Mouse (Mus musculus) limb, embryonic 14.5 days (tissue): ENCODE measurements around the gene Txndc9. TPM values are rescaled to one million over a fixed set of nuclear protein-coding genes. Genes with fewer than 3 reads are reported as not detected.

Experiments
- ATAC-seq: fragments of 200-750 bp; cut with Nextera tagmentation; 2 replicates; pipeline ENCODE4 v1.8.0; 2017; ENCODE audit warnings: low read depth, moderate number of reproducible peaks, moderate TSS enrichment; ENCODE audit not compliant: low FRiP score
- DNase-seq: peaks from one replicate; pipeline ENCODE4 v3.0.0-alpha.2; 2015; ENCODE audit warnings: low spot score
- H3K27ac ChIP-seq: fragments of 300-500 bp; sonication (generic); replicated peaks from 2 replicates; pipeline ENCODE4 v1.5.1; 2014; ENCODE audit warnings: low read depth, mild to moderate bottlenecking, low read length, moderate library complexity, mixed read lengths
- H3K27me3 ChIP-seq: fragments of 300-500 bp; sonication (generic); 2 replicates; pipeline ENCODE4 v1.6.1; 2014; ENCODE audit warnings: low read length, mixed read lengths; ENCODE audit not compliant: control insufficient read depth, insufficient read depth
- H3K36me3 ChIP-seq: fragments of 300-500 bp; sonication (generic); 2 replicates; pipeline ENCODE4 v1.6.1; 2014; ENCODE audit warnings: mild to moderate bottlenecking, low read length, moderate library complexity, mixed read lengths; ENCODE audit not compliant: control insufficient read depth, insufficient read depth
- H3K4me1 ChIP-seq: fragments of 300-500 bp; sonication (generic); 2 replicates; pipeline ENCODE4 v1.6.1; 2014; ENCODE audit warnings: antibody characterized with exemption, low read length, mixed read lengths; ENCODE audit not compliant: control insufficient read depth, insufficient read depth
- H3K4me2 ChIP-seq: fragments of 300-500 bp; sonication (generic); replicated peaks from 2 replicates; pipeline ENCODE4 v1.6.1; 2014; ENCODE audit warnings: low read depth, mild to moderate bottlenecking, low read length, moderate library complexity; ENCODE audit not compliant: severe bottlenecking
- H3K4me3 ChIP-seq: fragments of 300-500 bp; sonication (generic); replicated peaks from 2 replicates; pipeline ENCODE4 v1.5.1; 2014; ENCODE audit warnings: low read length
- H3K9ac ChIP-seq: fragments of 300-500 bp; sonication (generic); 2 replicates; pipeline ENCODE4 v1.6.1; 2014; ENCODE audit warnings: mild to moderate bottlenecking, low read depth, low read length, moderate library complexity; ENCODE audit not compliant: severe bottlenecking
- H3K9me3 ChIP-seq: fragments of 300-500 bp; sonication (generic); 2 replicates; pipeline ENCODE4 v1.6.1; 2016; ENCODE audit warnings: low read length; ENCODE audit not compliant: control insufficient read depth
- POLR2A ChIP-seq: fragments of 200-500 bp; IDR thresholded peaks from 2 replicates; pipeline ENCODE4 v1.8.0; 2012; ENCODE audit warnings: inconsistent platforms, mild to moderate bottlenecking, moderate library complexity, borderline replicate concordance; ENCODE audit not compliant: insufficient read depth, insufficient read length; ENCODE audit errors: extremely low read depth
- WGBS: fragments of 180-500 bp; shearing (Covaris S2); extraction: QIAGEN DNeasy Blood & Tissue Kit; methylation state at CpG from one replicate; pipeline ENCODE4 v1.1.7; 2014; 5-methylcytosine and 5-hydroxymethylcytosine counted together
- polyA plus RNA-seq, 2 experiments: library from polyadenylated mRNA; depleted of rRNA in 1 of 2; stranded (reverse) in 1 of 2; unstranded in 1 of 2; fragments of >200 nt; fragmentation: Nextera tagmentation in 1 of 2; extraction: Ambion mirVana in 1 of 2; gene quantifications; 2 replicates each; pipeline versions ENCODE4 v1.2.1 to v1.2.3; 2012 to 2014

Gene Txndc9
- polyA plus RNA-seq (2012; rRNA removed) = 37.8 and 57.8 TPM in 2 replicates
- 129 and 141 TPM in 2 replicates for polyA plus RNA-seq (2014; fragmentation: Nextera tagmentation; extraction: Ambion mirVana)

GRCm38 (mm10) chr1:37997867-37998266 lies at the start of gene Txndc9, which contains the start of gene Eif5b:
Txndc9 (minus strand) TSS chr1:37997893.
Eif5b (plus strand) TSS chr1:37998010.
- peaks cover 27% of the 10 kb centered on the region for H3K36me3 ChIP-seq
- peak within 1 kb of the TSS; percentile 89 for H3K4me2 ChIP-seq
- H3K27me3 ChIP-seq = no peaks in the 10 kb centered on the region
- ATAC-seq (peak; percentile 93), DNase-seq (peak; percentile 96)
- H3K27ac ChIP-seq = peak within 1 kb of the TSS; percentile 92
- H3K4me3 ChIP-seq = peak within 1 kb of the TSS; percentile 95
- 0% methylated on average over 47 of the region's 50 CpGs for WGBS
- no peak for TF ChIP-seq POLR2A
- H3K9ac ChIP-seq = peak within 1 kb of the TSS; percentile 88
- H3K4me1 ChIP-seq = peaks cover 10% of the 10 kb centered on the region
- H3K9me3 ChIP-seq = no peaks in the 10 kb centered on the region

- Histone ChIP-seq H3K4me1 (no peaks in the 10 kb centered on the region), H3K4me3 (no peak overlapping the region), H3K36me3 (peaks cover 81% of the 10 kb centered on the region), H3K27me3 (no peaks in the 10 kb centered on the region), H3K27ac (no peak overlapping the region), H3K9me3 (no peaks in the 10 kb centered on the region), H3K4me2 (no peak overlapping the region), H3K9ac (no peak overlapping the region)
- no peak for DNase-seq
- no peak for ATAC-seq
- no peak for TF ChIP-seq POLR2A
- 97% methylated on average over 2 of the region's 2 CpGs for WGBS
Measured at GRCm38 (mm10) chr1:38038898-38039297, 41.2 kb upstream of the Txndc9 start.

- H3K36me3 ChIP-seq = peaks cover 87% of the 10 kb centered on the region
Measured at GRCm38 (mm10) chr1:38037375-38037774, 39.7 kb upstream of the Txndc9 start.

GRCm38 (mm10) chr1:38035521-38035920 lies 37.8 kb upstream of the Txndc9 start:
- Histone ChIP-seq H3K4me2 (no peak overlapping the region), H3K27ac (no peak overlapping the region), H3K9ac (no peak overlapping the region), H3K36me3 (peaks cover 82% of the 10 kb centered on the region), H3K27me3 (no peaks in the 10 kb centered on the region), H3K4me3 (no peak overlapping the region), H3K4me1 (no peaks in the 10 kb centered on the region), H3K9me3 (no peaks in the 10 kb centered on the region)
- WGBS = 90% methylated on average over 4 of the region's 4 CpGs
- DNase-seq (no peak), ATAC-seq (no peak)
- no peak for TF ChIP-seq POLR2A

More at GRCm38 (mm10) chr1:38037375-38037774, 39.7 kb upstream of the Txndc9 start:
- Histone ChIP-seq H3K9ac (no peak overlapping the region), H3K27ac (no peak overlapping the region), H3K4me1 (no peaks in the 10 kb centered on the region), H3K27me3 (no peaks in the 10 kb centered on the region), H3K9me3 (no peaks in the 10 kb centered on the region), H3K4me2 (no peak overlapping the region), H3K4me3 (no peak overlapping the region)
- DNase-seq (no peak), ATAC-seq (no peak)
- TF ChIP-seq POLR2A = no peak
- 93% methylated on average over 5 of the region's 5 CpGs for WGBS

- peaks cover 58% of the 10 kb centered on the region for H3K36me3 ChIP-seq
- no peak for TF ChIP-seq POLR2A
- no peaks in the 10 kb centered on the region for H3K4me1 ChIP-seq
- DNase-seq (no peak), ATAC-seq (no peak)
- no peak overlapping the region for H3K9ac ChIP-seq
- no peak overlapping the region for H3K4me3 ChIP-seq
- H3K4me2 ChIP-seq = no peak overlapping the region
- H3K27me3 ChIP-seq = no peaks in the 10 kb centered on the region
- H3K27ac ChIP-seq = no peak overlapping the region
- no peaks in the 10 kb centered on the region for H3K9me3 ChIP-seq
- 86% methylated on average over 5 of the region's 5 CpGs for WGBS
Measured at GRCm38 (mm10) chr1:38031391-38031790, 33.7 kb upstream of the Txndc9 start.
